Mouse (Mus musculus) testis, adult 2 months (tissue): ENCODE measurements at regions not wholly inside any gene's neighbourhood (a gene's known extent, or its start where the extent isn't known, plus 50 kb on each side); places are given as distances from the start of the nearest gene placed in this dataset.

ENCODE experiments used
- H3K27ac ChIP-seq: fragments of 200-500 bp; 2 replicates; pipeline ENCODE4 v1.5.1; 2012; ENCODE audit warnings: low read depth, low read length; ENCODE audit not compliant: control insufficient read depth, insufficient read depth
- H3K27me3 ChIP-seq: fragments of 200-500 bp; 2 replicates; pipeline ENCODE4 v1.6.1; 2012; ENCODE audit warnings: mild to moderate bottlenecking, low read length, moderate library complexity; ENCODE audit not compliant: control insufficient read depth, insufficient read depth
- H3K36me3 ChIP-seq: fragments of 200-500 bp; 2 replicates; pipeline ENCODE4 v1.6.1; 2012; ENCODE audit warnings: mild to moderate bottlenecking, low read length; ENCODE audit not compliant: control insufficient read depth, insufficient read depth
- H3K4me1 ChIP-seq: fragments of 200-500 bp; 2 replicates; pipeline ENCODE4 v1.6.1; 2012; ENCODE audit warnings: low read length; ENCODE audit not compliant: control insufficient read depth, insufficient read depth
- H3K4me3 ChIP-seq: fragments of 200-500 bp; 2 replicates; pipeline ENCODE4 v1.5.1; 2012; ENCODE audit warnings: low read depth, mild to moderate bottlenecking, low read length, moderate library complexity, mixed read lengths; ENCODE audit not compliant: control insufficient read depth
- CTCF ChIP-seq: fragments of 200-500 bp; IDR thresholded peaks from 2 replicates; pipeline ENCODE4 v1.5.1; 2012; ENCODE audit warnings: low read depth, mild to moderate bottlenecking, inconsistent platforms, low read length, moderate library complexity; ENCODE audit not compliant: control insufficient read depth, insufficient read depth, insufficient replicate concordance
- POLR2A ChIP-seq: fragments of 200-500 bp; IDR thresholded peaks from 2 replicates; pipeline ENCODE4 v1.6.1; 2012; ENCODE audit warnings: low read depth, mild to moderate bottlenecking, inconsistent platforms, low read length, moderate library complexity; ENCODE audit not compliant: control insufficient read depth

DNA sequence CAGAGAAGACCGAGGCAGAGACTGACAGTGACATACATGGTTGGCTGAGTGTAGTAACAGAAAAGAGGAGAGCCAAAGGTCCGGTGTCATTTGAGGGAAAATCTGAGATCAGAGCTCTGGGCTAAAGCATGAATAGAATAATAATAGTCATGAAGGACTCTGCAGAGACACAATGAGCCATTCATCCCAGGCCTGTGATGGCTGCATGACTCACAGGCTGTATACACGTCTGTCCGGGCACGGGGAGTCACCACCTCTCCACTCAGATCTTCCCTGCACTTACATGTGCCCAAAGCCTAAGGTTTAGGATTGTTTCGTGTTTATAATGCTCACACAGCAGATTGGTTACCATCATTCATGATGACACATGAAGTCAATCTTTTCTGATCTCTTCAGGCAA, 246.2 kb upstream of the Jmjd1c start:
- TF ChIP-seq POLR2A = no peak
- TF ChIP-seq CTCF = no peak
- Histone ChIP-seq H3K27me3 (no peaks in the 10 kb centered on the region), H3K4me1 (no peaks in the 10 kb centered on the region), H3K27ac (no peak overlapping the region), H3K4me3 (no peak overlapping the region), H3K36me3 (no peaks in the 10 kb centered on the region)

DNA sequence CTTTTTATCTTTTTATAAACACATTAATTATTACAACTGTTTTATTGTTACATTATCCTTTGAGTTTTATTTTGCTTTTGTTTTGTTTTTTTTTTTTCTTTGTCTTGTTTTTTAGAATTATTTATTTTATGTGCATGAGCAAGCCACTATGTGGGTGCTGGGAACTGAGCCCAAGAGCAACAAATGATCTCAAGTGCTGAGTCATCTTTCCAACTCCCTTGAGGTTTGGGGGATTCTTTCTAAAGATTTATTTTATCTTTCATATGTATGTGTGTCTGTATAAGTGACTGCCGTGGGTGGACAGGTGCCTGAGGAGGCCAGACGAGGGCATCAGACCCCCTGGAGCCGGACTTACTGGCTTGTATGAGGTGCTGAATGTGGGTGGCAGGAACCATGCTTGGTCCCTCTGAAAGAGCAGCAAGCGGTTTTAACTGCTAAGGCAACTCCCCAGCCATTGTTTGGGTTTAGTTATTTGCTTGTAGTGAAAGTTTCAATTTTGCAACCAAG, 244.9 kb upstream of the Jmjd1c start:
- no peak overlapping the region for H3K4me3 ChIP-seq
- no peak overlapping the region for H3K27ac ChIP-seq
- TF ChIP-seq POLR2A (no peak), CTCF (no peak)
- no peaks in the 10 kb centered on the region for H3K4me1 ChIP-seq
- H3K36me3 ChIP-seq = no peaks in the 10 kb centered on the region
- no peaks in the 10 kb centered on the region for H3K27me3 ChIP-seq

DNA sequence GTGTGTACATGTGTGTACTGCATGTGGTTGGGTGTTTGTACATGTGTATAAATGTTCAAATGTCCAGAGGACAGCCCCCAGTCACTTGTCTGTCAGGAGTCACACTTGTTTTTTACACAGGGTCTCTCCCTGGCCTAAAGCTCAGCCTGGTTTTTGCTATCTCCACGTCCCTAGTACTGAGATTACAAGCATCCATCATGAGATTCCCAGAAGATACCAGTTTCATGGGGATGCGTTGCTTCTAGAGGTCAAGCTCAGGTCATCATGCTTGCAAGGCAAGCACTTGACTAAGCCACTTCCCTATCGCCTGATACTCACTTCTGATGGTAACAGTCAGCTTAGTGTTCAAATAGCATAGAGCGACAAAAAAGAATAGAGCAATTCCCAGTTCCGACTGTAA, 244.1 kb upstream of the Jmjd1c start:
- TF ChIP-seq CTCF (no peak), POLR2A (no peak)
- no peak overlapping the region for H3K4me3 ChIP-seq
- H3K27ac ChIP-seq = no peak overlapping the region
- H3K4me1 ChIP-seq = no peaks in the 10 kb centered on the region
- H3K36me3 ChIP-seq = no peaks in the 10 kb centered on the region
- no peaks in the 10 kb centered on the region for H3K27me3 ChIP-seq

DNA sequence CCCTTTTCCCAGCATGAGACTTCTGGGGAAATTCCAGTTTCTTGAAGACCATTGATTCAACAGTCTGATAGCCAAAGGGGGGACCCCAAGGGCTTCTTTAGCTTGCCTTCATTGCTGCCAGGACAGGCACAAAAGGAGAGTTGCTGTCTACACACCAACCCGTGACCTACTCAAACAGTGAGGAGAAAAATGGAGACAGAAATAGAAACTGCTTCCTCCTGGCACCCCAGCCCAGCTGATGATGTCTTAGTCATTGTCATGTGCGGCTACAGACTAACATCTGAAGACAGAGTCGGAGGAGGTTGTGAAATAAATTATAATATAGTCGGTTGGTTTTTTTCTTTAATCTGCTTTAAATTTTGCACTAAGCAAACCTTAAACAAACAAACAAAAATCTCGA, 243.2 kb upstream of the Jmjd1c start:
- Histone ChIP-seq H3K4me3 (no peak overlapping the region), H3K27me3 (no peaks in the 10 kb centered on the region), H3K4me1 (no peaks in the 10 kb centered on the region), H3K36me3 (no peaks in the 10 kb centered on the region), H3K27ac (no peak overlapping the region)
- no peak for TF ChIP-seq CTCF
- no peak for TF ChIP-seq POLR2A

DNA sequence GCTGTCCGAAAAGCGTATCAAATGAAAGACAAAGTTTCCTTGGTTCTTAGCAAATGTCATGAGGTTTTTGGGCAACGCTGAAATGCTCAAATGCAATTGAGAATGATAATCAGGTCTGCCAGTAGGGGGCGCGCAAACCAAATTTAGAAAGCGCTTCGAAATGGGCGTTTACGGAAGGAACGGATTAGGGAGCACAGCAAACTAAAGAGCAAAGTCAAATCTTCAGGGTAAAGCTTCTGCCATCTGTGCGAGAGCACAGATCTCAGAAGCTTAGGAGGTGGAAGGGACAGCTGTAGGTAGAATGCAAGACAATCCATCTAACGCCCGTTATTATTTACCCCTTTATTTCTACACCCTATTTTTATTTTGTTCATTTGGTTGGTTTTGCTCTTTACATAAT, 242.7 kb upstream of the Jmjd1c start:
- Histone ChIP-seq H3K4me1 (no peaks in the 10 kb centered on the region), H3K27ac (no peak overlapping the region)
- TF ChIP-seq POLR2A = no peak
- peak; percentile 15; the same call in 1 of the 2 replicates for TF ChIP-seq CTCF

DNA sequence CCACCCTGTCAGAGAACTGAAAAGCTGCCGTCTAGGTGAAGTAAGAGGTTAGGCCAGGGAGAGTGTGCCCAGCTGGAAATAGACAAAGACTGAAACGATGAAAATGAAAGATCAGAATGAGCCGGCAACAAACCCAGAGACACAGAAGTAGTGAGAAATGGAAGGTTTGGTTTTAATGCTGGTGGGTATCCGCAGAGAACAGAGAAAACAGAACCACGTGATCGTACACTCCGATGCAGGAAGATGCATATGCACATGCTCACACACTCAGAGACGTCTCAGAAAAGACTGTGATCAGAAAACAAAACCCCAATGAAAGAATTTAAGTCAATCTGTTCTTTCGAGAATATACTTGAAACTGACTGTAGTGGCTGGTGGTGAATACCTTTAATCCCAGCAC, 241.0 kb upstream of the Jmjd1c start:
- TF ChIP-seq POLR2A (no peak), CTCF (no peak)
- Histone ChIP-seq H3K4me1 (no peaks in the 10 kb centered on the region), H3K36me3 (no peaks in the 10 kb centered on the region), H3K4me3 (no peak overlapping the region), H3K27ac (no peak overlapping the region), H3K27me3 (no peaks in the 10 kb centered on the region)

More for the DNA sequence above, 242.7 kb upstream of the Jmjd1c start:
- Histone ChIP-seq H3K27me3 (no peaks in the 10 kb centered on the region), H3K4me3 (no peak overlapping the region), H3K36me3 (no peaks in the 10 kb centered on the region)

DNA sequence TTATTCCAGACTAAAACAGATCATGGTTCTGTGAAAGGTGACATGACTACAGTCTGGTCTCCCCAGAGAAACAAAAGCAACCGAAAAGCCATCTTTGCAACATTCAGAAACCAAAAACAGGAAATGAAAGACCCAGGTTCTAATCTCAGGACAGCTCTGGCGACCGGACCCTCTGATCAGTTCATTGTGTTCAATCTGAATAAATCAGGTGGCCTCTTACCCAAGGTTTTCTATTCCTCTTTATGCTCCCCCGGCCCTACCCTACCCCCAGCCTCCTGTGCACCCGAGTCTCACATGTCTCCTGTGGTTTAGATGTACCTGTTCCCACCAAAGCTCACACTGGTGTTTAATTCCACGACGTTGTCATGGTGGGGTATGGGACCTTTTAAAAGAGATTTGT, 238.6 kb upstream of the Jmjd1c start:
- H3K36me3 ChIP-seq = no peaks in the 10 kb centered on the region
- TF ChIP-seq POLR2A (no peak), CTCF (no peak)
- H3K27me3 ChIP-seq = no peaks in the 10 kb centered on the region
- H3K4me3 ChIP-seq = no peak overlapping the region
- no peak overlapping the region for H3K27ac ChIP-seq
- H3K4me1 ChIP-seq = no peaks in the 10 kb centered on the region

DNA sequence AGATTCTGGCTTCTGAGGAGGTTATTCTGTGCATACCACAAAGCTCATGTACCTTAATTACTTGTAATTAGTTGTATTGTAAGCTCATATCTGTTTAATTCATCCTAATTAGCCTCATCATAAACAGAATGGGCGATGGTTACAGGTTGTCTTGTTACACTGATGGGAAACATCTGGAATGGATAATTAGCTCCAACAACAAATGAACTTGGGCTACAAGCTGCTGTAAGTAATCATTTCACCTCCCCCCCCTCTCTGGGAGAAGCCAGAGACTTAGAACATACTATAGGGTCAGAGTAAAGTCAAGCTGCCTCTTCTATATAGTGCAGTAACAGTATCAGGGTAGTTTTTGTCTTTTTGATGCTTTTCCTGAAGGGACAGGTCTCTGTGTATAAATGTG, 234.5 kb upstream of the Jmjd1c start:
- TF ChIP-seq POLR2A = no peak
- TF ChIP-seq CTCF = no peak
- H3K36me3 ChIP-seq = no peaks in the 10 kb centered on the region
- H3K4me1 ChIP-seq = peaks cover 7% of the 10 kb centered on the region; the same call in 1 of the 2 replicates
- H3K27me3 ChIP-seq = no peaks in the 10 kb centered on the region
- no peak overlapping the region for H3K4me3 ChIP-seq
- H3K27ac ChIP-seq = no peak overlapping the region
